Mouse (Mus musculus): ENCODE data around the gene Podxl.

Gene Podxl

DNA sequence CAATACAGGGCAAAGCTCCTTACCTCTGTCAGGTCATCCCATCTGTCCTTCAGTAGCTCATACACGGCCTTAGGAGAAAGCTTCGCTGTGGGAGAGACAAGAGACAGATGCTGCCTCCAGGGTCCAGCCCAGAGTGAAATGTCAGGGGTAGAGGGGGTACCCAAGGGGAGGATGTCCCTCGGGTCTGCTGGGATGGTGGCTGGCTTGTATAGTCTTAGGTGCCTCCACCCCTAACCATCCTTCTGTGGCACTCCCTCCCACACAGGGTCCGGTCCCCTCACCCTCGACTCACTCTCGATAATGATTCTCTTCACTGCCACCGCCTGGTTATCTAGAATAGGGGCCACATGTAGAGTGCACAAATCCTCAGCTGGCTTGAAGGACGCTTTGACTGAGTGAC is 39.1 kb downstream of the Podxl start:
- no peak for DNase-seq (ENCODE audit: extremely low spot score, low spot score)

DNA sequence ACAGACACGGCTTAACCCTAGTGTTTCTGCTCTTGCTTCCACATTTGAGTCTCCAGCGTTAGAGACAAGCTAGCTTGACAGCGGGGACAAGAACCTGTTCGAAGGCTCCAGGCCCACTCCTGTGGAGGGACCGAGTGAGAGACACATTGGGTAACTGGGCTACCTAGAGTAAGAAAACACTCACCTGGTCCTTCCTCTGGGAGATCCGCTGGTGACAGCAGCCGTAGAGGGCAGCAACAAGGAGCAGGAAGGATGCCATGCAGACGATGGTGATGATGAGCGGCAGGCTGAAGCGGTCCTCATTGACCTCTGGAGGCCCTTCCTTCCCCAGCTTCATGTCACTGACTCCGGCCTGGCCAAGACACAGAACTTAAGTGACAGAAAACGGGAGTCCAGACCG is 39.7 kb downstream of the Podxl start:
- DNase-seq (ENCODE audit: extremely low spot score, low spot score) = no peak

DNA sequence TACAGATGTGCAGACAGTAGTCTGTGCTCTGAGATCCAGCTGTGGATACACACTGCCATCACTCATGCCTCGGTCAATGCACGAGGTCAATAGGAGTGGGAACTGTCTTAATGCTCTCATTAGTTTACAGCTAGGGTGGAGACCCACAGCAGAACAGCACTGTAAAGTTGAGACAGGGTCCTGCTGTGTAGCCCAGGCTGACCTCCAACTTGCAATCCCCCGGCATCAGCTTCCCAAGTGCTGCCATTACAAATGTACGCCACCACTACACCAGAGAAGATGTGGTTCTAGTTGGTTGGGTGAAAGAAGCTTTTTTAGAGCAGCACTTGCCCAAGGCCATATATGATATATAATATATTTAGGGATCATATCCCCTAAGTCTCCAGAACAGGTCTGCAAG is 40.1 kb downstream of the Podxl start:
- DNase-seq (ENCODE audit: extremely low spot score, low spot score) = no peak

DNA sequence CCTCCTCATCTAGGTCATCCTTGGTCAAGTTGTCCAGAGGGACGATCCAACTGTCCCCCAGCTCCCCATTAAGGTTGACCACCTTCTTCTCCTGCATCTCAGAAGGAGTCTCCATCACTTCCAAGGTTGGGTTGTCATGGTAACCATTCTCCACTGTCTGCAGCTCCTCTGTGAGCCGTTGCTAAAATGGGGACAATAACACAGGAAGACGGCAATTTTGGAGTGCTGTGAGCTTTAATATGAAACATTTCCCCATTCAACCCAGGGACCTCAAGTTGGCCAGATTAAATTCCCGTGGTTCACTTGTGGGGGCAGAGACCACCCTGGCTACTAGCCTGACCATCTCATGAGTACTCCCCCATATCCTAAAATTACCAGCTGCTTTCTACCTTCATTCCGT is 40.7 kb downstream of the Podxl start:
- no peak for DNase-seq (ENCODE audit: extremely low spot score, low spot score)

DNA sequence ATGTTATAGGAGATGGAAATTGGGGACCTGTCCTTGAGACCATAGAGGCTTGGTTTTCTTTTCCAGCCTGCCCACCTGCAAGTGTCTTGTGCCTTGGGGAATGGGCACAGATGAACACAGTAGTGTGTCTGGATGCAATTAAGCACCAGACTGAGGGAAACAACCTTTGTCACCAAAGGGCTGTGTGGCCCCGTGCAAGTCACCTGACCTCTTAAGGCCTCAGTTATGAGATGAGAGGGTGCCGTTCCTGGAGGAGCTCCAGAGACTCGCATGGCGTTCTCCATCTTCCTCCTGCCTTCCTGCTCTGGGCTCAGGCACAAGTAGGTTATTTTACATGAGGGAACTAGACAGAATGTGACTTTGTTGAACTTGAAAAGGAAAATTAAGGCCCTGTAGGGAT is 41.3 kb downstream of the Podxl start:
- DNase-seq (ENCODE audit: extremely low spot score, low spot score) = no peak

DNA sequence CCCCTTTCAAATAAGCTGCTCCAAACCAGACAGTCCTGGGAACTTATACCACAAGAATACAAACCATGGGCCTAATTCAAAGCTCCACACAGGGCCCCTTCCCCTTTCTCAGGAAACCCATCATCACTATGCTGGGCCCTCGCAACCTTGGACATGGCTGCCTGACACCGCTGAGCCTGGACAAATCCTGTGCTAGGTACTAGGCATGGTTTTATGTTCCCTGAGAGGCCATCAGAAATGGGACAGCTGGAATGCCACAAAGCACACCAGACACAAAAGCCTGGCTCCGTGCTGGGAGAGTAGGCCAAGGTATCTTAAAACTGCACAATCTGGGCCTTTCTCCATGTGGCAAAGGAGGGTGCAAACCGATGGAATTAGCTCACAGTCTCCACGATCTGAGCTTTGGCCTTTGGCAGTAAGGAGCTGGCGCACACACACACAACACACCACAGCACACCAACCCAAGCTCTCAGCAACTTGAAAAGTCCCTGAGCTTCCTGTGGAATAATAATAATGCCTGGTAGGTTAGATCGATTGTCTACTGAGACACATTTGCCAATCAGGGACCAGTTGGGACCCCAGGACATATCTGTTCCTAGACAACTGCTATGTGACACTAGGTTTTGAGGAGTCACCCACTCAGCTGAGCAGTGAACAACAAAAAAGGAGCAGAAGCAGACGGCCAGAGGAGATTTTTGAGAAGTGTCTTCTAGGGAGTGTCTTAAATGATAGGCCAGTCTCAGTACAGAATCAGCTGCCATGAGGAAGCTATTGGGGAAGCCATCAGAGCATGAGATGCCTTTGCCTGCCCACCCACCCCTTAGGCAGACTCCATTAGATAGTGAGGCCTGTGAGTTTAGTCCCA is 42.1 kb downstream of the Podxl start:
- DNase-seq (ENCODE audit: extremely low spot score, low spot score) = no peak

DNA sequence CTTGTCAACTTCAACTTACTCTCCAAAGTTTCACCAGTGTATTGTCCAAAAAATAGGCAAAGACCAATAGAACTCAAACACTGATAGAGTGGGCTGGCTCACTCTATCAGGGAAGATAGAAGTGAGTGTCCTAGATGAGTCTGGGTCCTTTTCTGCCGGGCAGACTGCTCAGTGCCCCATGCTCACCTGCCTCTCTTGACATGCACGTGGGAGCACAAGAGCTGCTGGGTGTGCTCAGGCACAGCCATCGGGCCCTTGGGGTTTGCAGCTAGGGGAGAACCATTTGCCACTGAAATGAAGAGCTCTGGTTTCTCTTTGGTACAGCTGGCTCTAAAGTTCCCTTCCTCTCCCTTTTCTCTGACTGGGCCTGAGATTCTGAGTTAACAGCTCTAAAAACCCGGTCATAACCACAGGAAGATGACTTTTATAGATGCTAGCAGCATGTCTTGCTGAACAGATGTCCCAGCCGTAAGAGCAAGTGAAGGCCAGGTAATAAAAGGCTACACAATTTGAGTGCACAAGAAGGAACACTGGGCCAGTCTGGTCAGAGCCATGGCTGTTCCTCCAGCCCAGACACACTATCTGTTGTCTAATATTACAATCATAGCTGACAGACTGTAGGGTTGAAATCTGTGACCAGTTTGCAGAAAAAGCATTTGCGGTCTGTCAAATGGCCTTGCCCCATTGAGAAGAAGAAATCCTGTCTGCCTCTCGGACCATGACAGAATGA is 43.1 kb downstream of the Podxl start:
- no peak for DNase-seq (ENCODE audit: extremely low spot score, low spot score)

DNA sequence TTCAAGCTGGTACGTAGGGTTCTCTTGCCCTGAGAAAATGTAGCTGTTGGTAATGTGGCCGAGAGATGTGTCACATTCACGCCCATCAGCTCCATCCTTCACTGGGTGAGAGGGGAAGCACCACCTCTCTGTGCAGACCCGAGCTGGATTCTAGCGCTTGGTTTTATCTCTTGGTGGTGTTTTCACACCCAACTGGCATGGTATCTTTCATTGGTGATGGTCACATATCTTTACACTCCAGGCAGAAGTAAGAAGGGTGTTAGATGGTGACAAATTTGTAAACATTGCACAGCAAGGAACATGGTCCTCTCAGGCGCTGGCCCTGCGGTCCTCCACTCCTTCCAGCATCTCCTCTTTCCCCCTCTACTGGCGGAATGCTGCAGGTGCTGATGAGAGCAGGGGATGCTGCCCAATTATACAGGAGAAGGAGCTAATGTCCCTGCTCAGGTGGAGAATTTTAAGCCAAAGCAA is 44.7 kb downstream of the Podxl start:
- DNase-seq (ENCODE audit: extremely low spot score, low spot score) = peak; percentile 29

DNA sequence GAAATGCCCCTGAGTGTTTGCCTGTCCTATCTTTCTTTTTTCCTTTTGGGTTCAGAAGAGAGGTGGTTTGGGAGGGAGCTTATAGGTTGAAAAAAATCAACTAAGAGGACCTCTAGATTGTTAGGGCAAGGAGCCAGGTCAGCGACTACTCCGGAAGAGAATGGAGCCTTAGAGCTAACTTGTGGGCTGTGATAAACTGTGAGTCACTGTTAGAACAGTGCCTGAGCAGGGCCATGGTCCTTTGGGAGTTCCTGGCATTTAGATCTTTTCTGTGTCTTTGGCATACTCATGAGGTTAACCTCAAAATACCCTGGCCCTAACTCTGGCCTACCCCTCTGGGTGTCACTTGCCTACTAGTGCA is 45.5 kb downstream of the Podxl start:
- no peak for DNase-seq (ENCODE audit: extremely low spot score, low spot score)

DNA sequence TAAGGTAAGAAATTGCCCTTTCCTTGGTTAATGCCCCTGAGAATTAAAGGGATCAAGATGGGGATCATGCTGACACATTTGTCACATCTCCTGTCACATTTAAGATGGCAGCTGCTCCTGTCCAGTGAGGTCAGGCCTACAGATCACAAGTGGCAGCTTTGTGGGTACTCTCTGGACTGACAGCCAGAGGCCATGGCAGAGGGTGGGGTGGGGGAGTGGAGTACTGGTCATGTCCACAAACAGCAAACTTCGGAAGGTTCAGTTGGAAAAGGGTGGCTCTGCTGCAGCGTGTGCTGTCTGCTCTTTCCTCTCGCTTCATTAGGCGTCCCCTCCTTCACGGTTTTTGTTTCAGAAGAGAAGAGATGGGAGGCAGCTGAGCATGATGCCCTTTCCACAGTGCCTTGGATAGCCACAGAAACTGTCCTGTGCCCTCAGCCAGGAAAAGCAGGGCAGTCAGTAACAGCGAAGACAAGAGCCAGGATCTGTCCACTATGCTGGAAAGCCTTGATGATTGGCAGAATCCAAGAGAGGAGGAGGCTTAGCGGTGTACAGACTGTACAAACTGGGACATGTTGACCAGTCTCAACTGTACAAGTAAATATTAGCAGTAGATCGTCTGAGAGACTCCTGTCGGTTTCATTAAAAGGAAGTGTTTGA is 46.0 kb downstream of the Podxl start:
- no peak for DNase-seq (ENCODE audit: extremely low spot score, low spot score)

DNA sequence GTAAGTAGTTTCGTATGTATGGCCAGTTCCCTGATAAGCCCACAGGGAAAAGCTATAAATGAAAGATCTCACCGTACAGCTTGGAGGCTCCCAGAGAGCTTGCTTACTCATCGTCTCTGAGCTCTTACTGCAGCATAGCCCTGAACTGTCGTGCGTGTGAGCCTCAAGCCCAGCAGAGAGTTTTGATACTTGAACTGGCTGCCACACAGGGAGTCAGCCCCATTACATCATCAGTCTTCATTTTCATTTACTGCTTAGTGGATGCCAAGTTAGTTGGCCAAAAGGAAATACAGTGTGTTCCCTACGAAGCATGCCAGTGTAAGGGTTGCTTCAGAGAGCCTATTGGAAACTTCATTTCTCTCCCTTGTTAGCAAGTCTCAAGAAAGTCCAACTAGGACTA is 50.1 kb downstream of the Podxl start:
- no peak for DNase-seq (ENCODE audit: extremely low spot score, low spot score)

DNA sequence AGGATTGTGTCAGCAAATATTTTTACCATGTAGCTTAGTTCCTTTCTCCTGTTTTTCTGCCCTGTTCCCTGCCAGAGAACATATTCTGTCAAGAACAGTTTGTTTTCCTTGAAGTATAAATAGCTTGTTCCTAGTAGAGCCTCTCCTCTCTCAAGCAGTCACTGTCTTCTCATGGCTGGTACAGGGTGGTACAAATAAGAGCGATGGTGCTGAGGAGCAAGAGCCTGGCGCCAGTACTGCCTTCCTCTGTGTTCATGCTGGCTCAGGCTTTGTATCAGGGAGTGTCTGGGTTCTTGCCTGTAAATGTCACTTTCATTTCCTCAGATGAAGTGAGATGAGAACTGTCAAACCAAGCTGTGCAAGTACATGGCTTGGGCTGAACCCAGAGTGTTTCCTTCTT is 61.2 kb downstream of the Podxl start:
- no peak for DNase-seq (ENCODE audit: extremely low spot score, low spot score)

DNA sequence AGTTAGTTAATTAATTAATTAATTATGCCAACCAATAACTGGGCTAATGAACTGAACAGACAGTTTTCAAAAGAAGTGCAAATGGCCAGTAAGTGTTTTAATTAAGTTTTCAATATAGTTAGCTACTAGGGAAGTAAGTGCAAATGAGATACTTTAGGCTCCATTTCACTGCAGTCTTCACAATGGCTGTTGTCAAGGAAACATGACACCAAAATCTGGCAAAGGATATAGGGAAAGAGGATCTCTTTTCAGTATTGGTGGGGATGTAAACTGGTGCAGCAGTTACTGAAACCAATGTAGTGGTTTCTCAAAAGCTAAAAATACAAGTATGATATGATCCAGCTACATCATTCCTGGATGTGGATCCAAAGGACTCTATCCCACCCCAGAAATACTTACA is 63.1 kb downstream of the Podxl start:
- no peak for DNase-seq (ENCODE audit: extremely low spot score, low spot score)

DNA sequence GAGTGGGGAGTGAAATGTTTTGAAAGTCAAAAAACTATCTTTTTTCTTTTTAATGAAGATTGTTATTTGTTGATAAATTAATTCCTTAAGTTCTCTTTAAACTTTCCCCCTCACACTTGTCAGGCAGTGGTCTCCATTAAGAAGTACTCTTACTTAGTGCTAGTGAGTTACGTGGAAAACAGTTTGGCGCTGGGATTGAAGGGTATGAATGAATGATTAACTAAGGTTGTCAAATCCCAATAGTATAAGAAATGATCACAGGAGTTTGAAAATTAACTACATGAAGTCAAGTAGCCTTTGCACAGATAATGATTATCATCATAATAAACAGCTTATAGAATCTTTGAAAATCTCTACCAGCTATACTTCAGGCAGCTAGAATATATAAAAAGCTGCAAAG is 63.5 kb downstream of the Podxl start:
- no peak for DNase-seq (ENCODE audit: extremely low spot score, low spot score)

DNA sequence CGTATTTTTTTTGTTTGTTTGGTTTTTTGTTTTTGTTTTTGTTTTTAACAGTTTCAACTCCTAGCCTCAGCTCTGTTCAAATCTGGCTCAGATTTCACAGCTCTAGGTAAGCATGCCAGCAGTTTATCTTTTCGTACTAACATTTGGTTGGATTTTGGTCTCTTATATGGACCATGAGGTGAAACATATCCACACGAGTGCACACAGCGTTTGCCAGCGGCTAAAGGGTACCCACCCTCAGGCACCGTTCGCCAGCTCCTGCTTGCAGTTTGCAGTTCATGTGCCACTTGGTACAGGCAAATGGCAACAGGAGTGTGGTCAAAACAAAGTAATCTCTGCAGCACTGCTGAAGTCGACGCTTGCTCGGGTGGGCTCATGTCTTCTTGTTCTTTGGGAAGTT is 63.9 kb downstream of the Podxl start:
- no peak for DNase-seq (ENCODE audit: extremely low spot score, low spot score)

DNA sequence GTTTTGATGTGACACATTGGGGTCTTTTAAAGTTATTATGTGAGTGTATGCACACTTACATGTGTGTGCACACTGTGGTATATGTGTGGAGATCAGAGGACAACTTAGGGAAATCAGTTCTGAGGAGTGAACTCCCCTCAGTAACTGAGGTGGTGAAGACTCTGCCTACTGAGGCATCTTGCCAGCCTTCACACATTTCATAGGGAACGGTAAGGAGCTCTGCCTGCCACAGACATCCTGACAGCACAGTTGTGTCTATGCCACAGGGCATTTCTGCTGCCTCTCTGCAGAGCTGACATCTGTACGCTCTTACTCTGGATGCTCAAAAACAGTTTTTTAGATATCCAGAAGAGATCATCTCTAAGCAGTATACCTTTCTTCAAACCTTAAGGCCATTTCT is 67.6 kb downstream of the Podxl start:
- no peak for DNase-seq (ENCODE audit: extremely low spot score, low spot score)

DNA sequence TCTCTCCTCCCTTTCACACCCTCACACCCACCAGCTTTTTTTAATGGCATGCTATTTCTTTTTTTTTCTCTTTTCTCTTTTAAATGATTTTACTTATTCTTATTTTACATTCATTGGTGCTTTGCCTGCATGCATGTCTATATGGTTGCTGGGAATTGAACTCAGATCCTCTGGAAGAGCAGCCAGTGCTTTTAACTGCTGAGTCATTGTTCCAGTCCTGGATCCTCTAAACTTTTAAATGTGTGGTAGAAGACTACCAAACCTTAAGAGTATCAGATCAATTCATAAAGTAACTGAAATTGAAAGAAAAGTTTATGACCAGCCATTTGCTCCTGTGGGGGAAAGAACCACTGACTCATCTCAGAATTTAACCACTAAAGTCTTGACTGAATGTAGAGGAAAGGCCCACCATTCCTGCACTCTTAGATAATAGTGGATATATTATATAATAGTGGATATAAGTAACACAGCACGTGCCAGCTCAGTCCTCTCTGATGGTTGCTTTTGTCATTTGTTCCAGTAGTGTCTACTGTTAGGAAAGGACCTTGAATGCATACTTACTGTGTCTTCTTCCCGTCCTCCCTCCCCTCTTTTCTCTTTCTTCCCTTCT is 68.6 kb downstream of the Podxl start:
- DNase-seq (ENCODE audit: extremely low spot score, low spot score) = no peak

DNA sequence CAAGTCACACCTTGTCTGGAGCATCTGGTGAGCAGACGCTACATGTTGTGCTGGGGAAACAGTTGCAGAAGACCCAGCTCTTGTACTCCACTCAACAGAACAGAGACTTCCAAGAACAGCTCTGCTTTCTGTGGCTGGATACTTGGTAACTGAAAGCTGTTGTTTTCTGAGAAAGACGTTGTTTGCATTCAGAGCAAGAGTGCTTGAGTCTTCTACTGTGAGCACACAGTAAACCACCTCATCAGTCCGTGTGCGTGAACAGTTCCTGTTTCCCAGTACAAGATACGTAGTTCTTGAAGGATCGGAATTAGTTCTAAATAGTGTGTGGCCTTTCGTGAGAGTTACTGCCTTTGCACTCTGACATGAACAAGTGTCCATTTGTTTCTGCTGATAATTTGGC is 73.8 kb downstream of the Podxl start:
- DNase-seq (ENCODE audit: extremely low spot score, low spot score) = no peak

DNA sequence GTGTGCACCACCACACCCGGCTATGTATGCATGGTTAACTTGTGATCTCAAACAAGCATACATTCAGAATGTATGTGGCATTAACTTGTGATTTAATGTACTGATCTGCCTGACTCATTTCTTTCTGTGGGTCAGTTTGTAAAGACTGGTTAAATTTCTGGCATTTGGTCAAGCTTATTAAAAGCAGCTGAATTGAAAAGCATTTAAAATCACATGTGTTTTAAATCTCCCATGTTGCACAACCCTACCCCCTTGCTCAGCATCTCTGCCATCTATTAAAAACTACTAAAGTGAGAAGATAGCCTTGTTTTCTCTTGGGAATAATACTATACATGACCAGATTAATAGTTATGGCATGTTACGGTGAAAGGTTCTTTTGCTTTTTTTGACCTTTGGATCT is 77.2 kb downstream of the Podxl start:
- DNase-seq (ENCODE audit: extremely low spot score, low spot score) = no peak

DNA sequence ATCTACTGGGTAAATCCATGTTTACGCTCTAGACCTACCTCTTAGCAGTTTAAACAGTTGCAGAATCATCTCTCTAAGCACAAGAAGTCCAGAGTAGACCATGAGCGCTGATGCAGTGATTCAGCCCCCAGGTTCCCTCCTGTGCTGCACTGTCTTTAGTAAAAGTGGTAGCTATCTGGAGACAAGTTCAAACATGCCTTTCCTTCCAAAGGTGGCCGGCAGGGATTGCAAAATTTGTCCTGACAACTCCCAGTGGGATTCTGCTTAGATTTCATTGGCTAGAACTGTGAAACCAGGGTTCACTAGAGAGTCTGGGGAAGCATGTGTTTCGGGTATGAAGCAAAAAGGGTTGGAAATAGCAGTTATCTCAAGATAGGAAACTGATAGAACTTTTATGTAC is 83.8 kb downstream of the Podxl start:
- no peak for DNase-seq (ENCODE audit: extremely low spot score, low spot score)

DNA sequence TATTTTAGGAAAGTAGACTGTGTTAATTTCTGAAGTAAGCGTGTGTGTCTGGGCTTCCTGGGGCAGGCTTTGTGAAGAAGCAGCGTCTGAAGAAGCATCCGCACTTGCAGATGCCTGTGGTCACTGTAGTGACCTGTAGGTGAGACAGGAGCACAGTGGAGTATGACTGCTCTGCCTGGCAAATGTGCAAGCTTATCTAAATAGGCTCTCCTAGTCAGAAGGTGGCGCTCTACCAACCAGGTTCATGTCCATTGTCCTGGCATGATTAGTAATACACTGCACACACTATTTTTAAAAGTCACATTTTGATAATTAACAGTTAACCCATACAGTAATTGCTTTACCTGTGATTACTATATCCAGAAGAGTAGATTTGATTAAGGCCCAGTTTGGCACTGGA is 85.6 kb downstream of the Podxl start:
- DNase-seq (ENCODE audit: extremely low spot score, low spot score) = no peak
